Mouse (Mus musculus): ENCODE measurements around the gene Klhl2. TPM values are rescaled to one million over a fixed set of nuclear protein-coding genes. Genes with fewer than 3 reads are reported as not detected.

The Klhl2 gene
- total and polyA plus RNA-seq, 3 experiments: 9.3 to 11.5 (median 10.8) TPM

DNA sequence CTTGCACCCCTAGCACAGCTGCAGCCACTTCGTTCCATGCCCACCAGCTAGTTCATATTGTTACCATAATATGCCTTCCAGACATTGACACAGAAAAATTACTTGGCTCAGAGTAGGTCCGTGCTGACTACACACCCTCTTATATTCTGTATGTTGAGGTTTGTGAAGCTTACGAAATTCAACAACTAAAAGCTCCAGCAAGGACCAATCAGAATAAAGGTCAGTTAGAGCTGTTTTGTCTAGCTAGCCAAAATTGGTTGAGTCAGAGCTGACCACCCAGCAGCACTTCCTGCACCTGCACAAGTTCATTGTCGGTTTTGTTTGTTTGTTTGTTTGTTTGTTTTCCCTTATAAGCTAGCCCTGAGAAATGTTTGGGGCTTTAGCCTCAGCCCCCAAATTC lies 44.8 kb downstream of the Klhl2 start:
- TF ChIP-seq MAZ (IDR thresholded peaks at IDR 0.05; ENCODE audit: low read depth, low read length): no peak
- no peak for TF ChIP-seq CHD2 (IDR thresholded peaks at IDR 0.05; ENCODE audit: low read length)
- TF ChIP-seq PAX5 (IDR thresholded peaks at IDR 0.05; ENCODE audit: low read length): no peak
- no peak for TF ChIP-seq NRF1 (IDR thresholded peaks at IDR 0.05; ENCODE audit: low read depth, low read length)
- no peak for TF ChIP-seq POLR2A (IDR thresholded peaks at IDR 0.05; ENCODE audit: low read depth, low read length)
- no peaks in the 10 kb centered on the region for H3K4me1 ChIP-seq (ENCODE audit: control insufficient read depth in 1 of 2, insufficient read depth in 2 of 2)
- DNase-seq (ENCODE audit: extremely low read depth): no peak
- in situ Hi-C loops (cut with MboI; ENCODE audit: low pct_ligation_motif_present, low pct_unique_long_range_greater_than_20kb, low sequenced_read_pairs) (no loop called here), dilution Hi-C loops (cut with MboI; ENCODE audit: extremely low pct_ligation_motif_present, extremely low pct_unique_long_range_greater_than_20kb, low sequenced_read_pairs) (no loop called here)
- no peaks in the 10 kb centered on the region for H3K79me2 ChIP-seq (replicated peaks; ENCODE audit: control insufficient read depth, extremely low read depth, insufficient read depth, poor library complexity, severe bottlenecking)
- H3K9ac ChIP-seq (ENCODE audit: insufficient read depth, low read depth): no peak overlapping the region
- peaks cover 0 to 14% of the 10 kb centered on the region in 2 experiments for H3K36me3 ChIP-seq (replicated peaks in 1 of 2; ENCODE audit: control insufficient read depth in 1 of 2, insufficient read depth in 1 of 2, low read length in 1 of 2)
- no peak overlapping the region for H3K4me2 ChIP-seq (ENCODE audit: insufficient read depth, low read depth, poor library complexity, severe bottlenecking)
- H3K27me3 ChIP-seq (replicated peaks): no peaks in the 10 kb centered on the region
- no peak overlapping the region for H3K27ac ChIP-seq (ENCODE audit: insufficient read depth, low read depth)
- H3K9me3 ChIP-seq (replicated peaks; ENCODE audit: low read length): no peaks in the 10 kb centered on the region
- H3K4me3 ChIP-seq (replicated peaks in 1 of 3; ENCODE audit: low read depth in 2 of 3, low read length in 2 of 3, poor library complexity in 1 of 3): no peak overlapping the region

DNA sequence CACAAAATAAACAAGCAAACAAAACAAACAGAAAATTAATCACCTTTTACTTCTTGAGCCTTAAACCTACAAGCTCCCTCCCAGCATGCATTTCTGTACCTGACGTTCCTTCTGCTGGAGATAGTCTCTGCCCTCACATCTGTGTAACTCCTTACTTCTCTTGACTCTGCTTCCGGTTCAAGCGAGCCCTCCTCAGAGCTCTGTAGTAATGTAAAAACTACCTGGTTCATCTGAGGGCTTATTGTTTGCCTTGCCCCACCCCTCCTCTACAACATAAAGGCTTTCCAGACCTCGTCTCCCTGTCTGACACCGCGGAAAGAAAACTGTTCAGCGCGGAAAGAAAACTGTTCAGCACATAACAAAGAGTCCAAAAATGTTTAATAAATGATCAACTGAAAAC lies 50.5 kb downstream of the Klhl2 start:
- dilution Hi-C loops (cut with MboI; ENCODE audit: extremely low pct_ligation_motif_present, extremely low pct_unique_long_range_greater_than_20kb, low sequenced_read_pairs) (no loop called here), in situ Hi-C loops (cut with MboI; ENCODE audit: low pct_ligation_motif_present, low pct_unique_long_range_greater_than_20kb, low sequenced_read_pairs) (no loop called here)
- DNase-seq (ENCODE audit: extremely low read depth): no peak
- TF ChIP-seq ELF1 (IDR thresholded peaks at IDR 0.05; ENCODE audit: low read depth, low read length) (no peak), PAX5 (IDR thresholded peaks at IDR 0.05; ENCODE audit: low read length) (no peak)
- Histone ChIP-seq H3K9ac (ENCODE audit: insufficient read depth, low read depth) (no peak overlapping the region), H3K27ac (ENCODE audit: insufficient read depth, low read depth) (no peak overlapping the region), H3K79me2 (replicated peaks; ENCODE audit: control insufficient read depth, extremely low read depth, insufficient read depth, poor library complexity, severe bottlenecking) (no peaks in the 10 kb centered on the region), H3K4me1 (ENCODE audit: control insufficient read depth in 1 of 2, insufficient read depth in 2 of 2) (no peaks in the 10 kb centered on the region), H3K27me3 (replicated peaks) (no peaks in the 10 kb centered on the region), H3K36me3 (replicated peaks in 1 of 2; ENCODE audit: control insufficient read depth in 1 of 2, insufficient read depth in 1 of 2, low read length in 1 of 2) (peaks cover 0 to 9% of the 10 kb centered on the region in 2 experiments), H3K9me3 (replicated peaks; ENCODE audit: low read length) (no peaks in the 10 kb centered on the region), H3K4me2 (ENCODE audit: insufficient read depth, low read depth, poor library complexity, severe bottlenecking) (no peak overlapping the region), H3K4me3 (replicated peaks in 1 of 3; ENCODE audit: low read depth in 2 of 3, low read length in 2 of 3, poor library complexity in 1 of 3) (no peak overlapping the region)

DNA sequence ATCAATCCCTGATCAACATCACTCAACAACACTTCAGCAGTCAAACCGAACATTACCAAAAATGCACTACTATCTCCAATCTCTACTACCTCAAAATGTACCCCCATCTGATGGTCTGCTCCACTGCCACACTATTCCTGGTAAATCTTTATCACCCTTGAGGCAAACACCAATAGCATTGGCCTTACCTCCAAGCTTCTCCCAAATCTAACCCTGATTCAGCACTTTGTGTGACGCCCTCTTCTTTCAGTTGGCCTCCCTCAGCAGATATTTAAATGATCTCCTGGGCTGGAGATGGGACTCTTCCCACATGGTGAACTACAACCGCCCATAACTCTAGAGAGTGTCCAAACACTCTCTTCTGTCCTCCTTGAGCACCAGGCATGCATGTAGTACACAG lies 51.3 kb downstream of the Klhl2 start:
- no peak for DNase-seq (ENCODE audit: extremely low read depth)
- H3K27ac ChIP-seq (ENCODE audit: insufficient read depth, low read depth): no peak overlapping the region
- no peaks in the 10 kb centered on the region for H3K9me3 ChIP-seq (replicated peaks; ENCODE audit: low read length)
- in situ Hi-C loops (cut with MboI; ENCODE audit: low pct_ligation_motif_present, low pct_unique_long_range_greater_than_20kb, low sequenced_read_pairs): no loop called here
- H3K36me3 ChIP-seq (replicated peaks in 1 of 2; ENCODE audit: control insufficient read depth in 1 of 2, insufficient read depth in 1 of 2, low read length in 1 of 2): peaks cover 0 to 9% of the 10 kb centered on the region in 2 experiments
- no peak overlapping the region for H3K9ac ChIP-seq (ENCODE audit: insufficient read depth, low read depth)
- dilution Hi-C loops (cut with MboI; ENCODE audit: extremely low pct_ligation_motif_present, extremely low pct_unique_long_range_greater_than_20kb, low sequenced_read_pairs): no loop called here
- no peaks in the 10 kb centered on the region for H3K4me1 ChIP-seq (ENCODE audit: control insufficient read depth in 1 of 2, insufficient read depth in 2 of 2)
- TF ChIP-seq ZKSCAN1 (IDR thresholded peaks at IDR 0.05; ENCODE audit: borderline replicate concordance, low read depth, low read length): no peak
- TF ChIP-seq ZMIZ1 (IDR thresholded peaks at IDR 0.05; ENCODE audit: low read depth, low read length): no peak
- no peak for TF ChIP-seq GABPA (IDR thresholded peaks at IDR 0.05; ENCODE audit: insufficient replicate concordance, low read depth, low read length)
- TF ChIP-seq HCFC1 (IDR thresholded peaks at IDR 0.05; ENCODE audit: low read depth, low read length): no peak
- H3K79me2 ChIP-seq (replicated peaks; ENCODE audit: control insufficient read depth, extremely low read depth, insufficient read depth, poor library complexity, severe bottlenecking): no peaks in the 10 kb centered on the region
- no peak overlapping the region for H3K4me2 ChIP-seq (ENCODE audit: insufficient read depth, low read depth, poor library complexity, severe bottlenecking)
- no peaks in the 10 kb centered on the region for H3K27me3 ChIP-seq (replicated peaks)
- H3K4me3 ChIP-seq (replicated peaks in 1 of 3; ENCODE audit: low read depth in 2 of 3, low read length in 2 of 3, poor library complexity in 1 of 3): no peak overlapping the region

All from CH12.LX (cell line).